Mouse (Mus musculus): ENCODE data around the gene Tbxa2r.
A peak's percentile ranks its signal among the peaks of the same experiment; 100 is the strongest.

Tbxa2r gene

DNA sequence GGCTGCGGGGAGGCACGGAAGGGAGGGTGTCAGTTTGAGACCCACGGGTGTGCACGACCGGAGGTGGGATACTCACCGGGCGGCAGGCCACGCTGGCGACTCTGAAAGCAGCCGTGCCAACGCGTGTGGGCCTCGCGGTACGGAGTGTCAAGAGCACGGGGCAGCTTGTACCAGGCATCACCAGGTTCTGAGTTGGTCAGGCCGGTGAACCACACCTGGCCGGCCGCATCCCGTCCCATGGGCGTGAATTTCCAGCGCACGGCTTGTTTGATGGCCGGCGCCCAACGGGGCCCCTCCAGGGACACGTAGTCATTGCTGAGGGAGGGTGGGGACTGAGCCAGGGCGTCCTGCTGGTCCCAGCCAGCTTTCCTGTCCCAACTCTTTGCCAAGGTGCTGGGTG is 36.1 kb downstream of the Tbxa2r start:
- no peak for DNase-seq (ENCODE audit: extremely low spot score, low spot score)

DNA sequence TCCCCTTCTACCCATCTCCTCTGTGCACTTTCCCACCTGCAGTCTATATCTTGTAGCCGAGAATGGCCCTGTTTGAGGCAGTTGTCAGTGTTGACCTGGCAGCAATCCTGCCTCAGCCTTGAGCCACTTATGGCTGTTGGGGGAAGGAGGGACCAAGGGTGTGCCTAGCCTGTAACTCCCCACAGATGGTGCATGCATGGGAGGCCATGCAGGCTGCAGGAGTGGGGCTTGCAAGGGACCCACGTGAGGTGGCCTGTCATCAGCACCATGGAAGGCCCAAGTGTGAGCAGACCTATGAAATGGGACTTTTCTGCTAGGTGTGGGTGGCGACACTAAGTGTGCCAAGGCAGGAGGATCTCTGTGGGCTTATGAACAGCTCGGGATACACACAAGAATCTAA is 36.5 kb downstream of the Tbxa2r start:
- DNase-seq (ENCODE audit: extremely low spot score, low spot score), result no peak

DNA sequence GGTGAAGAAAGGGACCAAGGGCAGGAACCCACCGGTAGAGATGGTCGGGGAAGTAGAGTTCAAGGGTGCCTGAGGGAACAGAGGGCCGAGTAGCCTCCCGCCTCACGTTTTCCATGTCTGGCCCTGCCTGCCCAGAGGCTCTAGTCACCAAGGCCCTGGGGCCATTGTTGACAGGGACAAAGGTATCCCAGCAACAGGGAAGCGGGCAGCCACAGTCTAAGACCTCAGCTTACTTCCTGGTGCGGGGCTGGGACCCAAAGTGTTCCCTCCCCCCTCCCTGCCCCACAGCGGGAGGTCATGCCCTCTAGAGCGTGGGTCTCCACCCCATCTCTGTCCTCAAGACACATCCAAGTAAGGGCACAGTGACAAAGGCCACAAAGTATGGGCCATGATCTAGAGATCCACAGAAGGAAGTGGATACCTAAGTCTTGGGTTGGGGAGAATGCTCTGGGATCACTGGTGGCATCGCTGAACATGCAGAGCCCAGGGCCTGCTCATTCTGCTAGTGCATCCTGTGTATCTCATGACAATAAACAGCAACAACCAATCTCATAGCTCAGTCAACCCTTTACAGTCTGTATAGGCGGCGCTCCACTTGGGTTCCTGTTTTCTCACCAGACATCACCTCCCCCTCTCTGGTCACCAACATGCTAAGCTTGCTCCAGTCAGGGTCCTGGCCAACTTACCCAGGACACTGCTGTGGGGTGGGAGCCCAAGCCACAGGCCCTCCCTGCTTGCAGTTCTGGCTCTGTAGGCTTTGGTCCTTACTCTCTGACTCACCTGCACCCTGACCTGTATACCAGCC is 37.3 kb downstream of the Tbxa2r start, which contains the start of gene 4930404N11Rik:
Gene 4930404N11Rik, minus strand, starts transcription at position 145 of the 805 bp plus-strand sequence.
- DNase-seq (ENCODE audit: extremely low spot score, low spot score), result peak; percentile 60

DNA sequence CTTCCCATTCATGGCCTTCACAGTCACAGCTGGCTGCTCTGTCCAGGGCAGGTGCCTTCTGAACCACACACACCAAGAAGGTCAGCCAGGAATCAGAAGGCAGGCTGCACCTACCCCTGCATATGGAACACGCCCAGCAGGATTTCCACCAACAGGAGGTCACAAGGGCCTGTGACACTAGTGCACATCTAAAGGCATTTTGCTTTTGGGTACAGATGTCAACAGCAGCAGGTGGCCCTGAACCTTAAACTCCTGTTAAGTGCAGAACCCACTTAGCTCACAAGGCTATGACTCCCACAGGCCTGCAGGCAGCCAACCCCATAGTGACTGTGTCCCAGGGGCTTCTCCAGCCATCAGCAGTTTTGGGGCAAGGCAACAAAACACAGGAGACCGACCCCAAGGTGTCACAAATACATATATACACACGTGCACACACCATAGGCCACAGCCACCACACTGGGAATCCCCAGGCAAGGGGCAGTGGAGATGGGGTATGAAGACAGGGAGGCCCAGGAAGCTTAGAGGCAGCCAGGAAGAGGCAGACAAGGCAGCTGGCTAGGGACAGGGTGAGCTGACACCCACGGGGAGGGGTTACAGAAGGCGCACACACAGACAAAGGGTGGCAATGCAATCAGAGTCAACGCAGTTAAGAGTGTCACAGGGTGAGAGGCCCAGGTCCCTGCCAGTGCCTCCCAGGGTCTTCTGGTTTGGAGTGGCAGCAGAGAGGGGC is 38.1 kb downstream of the Tbxa2r start:
- DNase-seq (ENCODE audit: extremely low spot score, low spot score), result no peak

DNA sequence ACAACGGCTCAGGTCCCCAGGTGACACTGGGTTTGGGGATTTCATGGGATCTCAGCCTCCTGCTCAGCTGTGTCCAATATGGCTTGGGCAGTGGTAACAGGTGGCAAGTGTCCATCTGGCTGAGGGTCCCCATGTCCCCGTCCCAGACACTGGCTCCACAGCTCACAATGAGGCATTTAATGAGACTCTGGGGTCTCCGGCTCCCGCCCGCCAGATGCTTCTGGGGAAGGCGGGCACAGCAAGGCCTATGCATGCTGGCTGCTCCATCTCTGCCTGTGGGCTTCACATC is 38.6 kb downstream of the Tbxa2r start:
- DNase-seq (ENCODE audit: extremely low spot score, low spot score), result no peak

DNA sequence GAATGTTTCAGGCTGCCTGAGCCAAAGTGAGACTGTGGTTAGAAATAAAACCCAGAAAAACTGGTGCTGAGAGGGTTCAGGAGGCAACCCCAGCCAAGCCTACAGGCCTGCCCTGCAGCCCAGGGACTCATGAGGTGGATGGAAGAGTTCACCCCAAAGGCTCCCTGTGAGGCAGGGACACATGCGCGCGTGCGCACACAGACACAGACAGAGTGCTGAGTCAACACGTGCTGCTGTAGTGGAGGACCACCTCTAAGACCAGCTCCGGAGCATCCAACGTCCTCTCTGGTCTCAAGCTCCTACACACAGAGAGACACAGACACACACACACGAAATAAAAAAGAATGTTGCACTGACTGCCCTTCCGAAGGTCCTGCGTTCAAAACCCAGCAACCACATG is 46.8 kb downstream of the Tbxa2r start:
- no peak for DNase-seq (ENCODE audit: extremely low spot score, low spot score)

DNA sequence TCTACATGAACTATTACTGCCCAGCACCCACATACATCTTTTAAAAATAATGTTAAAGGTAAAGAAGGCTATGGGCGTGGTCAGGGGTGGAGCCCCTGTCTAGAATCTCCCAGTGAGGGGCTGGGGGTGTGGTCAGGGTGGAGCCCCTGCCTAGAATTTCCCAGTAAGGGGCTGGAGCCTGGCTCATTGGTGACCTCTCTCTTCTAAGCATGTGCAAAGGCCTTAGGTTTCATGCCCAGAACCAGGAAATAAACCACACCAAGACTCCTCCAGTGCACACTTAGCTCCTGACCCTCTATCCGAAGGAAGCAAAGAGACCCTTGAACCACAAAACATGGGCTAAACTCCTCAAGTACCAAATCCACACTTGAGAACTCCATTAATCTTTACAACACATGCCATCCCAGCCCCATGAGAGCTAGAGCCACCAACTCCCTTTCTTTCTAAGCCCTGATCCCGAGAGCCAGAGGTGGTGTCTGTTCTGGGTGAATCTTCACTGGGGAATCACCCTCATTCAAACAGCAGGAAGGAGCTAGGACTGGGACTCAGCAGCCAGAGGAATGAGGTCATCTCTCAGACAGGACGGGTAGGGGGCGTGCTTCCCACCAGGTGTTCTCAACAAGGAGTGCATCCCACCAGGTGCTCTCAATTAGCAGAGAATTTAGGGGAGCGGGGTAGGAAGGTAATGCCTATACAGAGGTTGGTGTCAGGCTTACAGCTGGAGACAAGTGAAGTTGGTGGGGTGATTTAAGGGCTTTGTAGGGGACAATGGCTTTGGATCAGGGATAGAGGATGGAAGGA is 48.2 kb downstream of the Tbxa2r start:
- no peak for DNase-seq (ENCODE audit: extremely low spot score, low spot score)

DNA sequence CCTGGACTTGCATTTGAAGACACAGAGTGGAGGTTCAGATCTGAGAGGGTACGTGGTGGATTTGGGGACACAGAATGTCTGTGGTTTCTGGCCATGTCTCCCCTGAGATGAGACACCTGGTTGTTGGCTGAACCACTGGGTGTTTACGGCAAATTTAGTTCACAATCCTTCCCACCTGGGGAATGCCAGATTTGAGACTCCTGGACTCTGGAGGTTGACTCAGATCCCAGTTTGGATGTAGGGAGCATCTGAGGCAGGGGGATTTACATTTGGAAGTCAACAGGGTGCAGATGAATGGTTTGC is 48.8 kb downstream of the Tbxa2r start:
- DNase-seq (ENCODE audit: extremely low spot score, low spot score), result no peak

DNA sequence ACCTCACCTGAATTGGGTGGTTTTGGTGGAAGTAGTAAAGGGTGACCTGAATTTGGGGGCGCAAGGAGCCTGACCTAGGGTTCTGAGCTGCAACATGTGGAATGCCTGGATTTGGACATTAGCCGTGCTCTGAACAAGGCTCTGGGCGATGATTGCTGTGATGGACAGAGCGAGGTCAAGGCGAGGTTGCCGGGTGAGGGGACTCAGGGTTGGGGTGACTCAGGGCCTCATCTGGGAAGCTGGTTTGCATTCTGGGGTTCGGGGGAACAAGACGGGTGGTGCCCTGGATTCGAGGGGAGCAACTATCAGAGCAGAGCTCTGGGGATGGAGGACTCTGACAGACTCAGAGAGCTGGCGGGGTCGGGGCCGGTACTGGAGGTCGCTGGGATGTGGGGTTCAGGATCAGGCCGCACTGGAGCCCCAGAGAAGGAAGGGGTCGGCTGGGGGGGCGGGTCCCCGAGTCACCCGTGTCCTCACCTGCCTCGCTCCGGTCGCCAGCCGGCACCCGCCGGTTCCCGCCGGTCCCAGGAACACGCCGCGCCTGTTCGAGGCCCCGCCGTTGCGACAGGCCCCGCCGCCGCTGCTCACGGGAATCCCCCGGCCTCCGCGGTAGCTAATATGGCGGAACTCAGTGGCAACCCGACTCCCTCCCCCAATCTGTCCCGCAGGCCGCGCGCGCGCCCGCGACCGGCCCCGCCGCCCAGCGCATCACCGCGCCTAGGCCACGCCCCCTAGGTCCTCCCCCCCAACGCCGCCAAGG is 49.4 kb downstream of the Tbxa2r start, which contains the start of gene Fzr1:
Gene Fzr1, minus strand, starts transcription at position 724 of the 760 bp plus-strand sequence.
- DNase-seq (ENCODE audit: extremely low spot score, low spot score), result no peak

DNA sequence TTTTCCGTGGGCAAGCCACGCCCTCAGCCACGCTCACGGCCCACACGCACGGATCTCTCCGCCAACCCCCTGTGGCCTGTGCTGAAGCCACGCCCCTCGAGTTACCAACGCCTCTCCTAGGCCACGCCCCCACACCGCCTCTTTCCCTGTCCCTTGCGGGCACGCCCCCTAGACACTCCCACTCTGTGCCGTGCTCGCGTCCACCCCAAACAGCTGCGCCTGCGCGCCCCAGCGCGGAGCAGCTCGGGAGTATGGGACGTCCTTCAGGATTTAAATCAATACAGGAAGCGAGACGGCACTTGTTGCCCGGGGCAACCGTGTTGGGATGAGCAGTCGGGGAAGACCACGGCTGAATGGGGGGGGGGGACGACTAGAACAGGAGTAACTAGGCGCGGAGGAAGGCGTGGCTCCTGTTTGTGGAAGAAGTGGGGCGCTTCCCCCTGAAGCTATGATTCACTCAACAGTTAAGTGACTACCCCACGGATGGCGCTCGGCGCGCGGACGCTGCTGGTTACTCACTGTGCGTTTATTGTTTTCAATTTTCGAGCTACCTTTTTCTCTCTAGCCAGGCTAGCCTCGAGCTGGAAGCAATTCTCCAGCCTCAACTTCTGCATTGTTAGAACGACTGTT is 50.1 kb downstream of the Tbxa2r start:
- peak; percentile 100 for DNase-seq (ENCODE audit: extremely low spot score, low spot score)

DNA sequence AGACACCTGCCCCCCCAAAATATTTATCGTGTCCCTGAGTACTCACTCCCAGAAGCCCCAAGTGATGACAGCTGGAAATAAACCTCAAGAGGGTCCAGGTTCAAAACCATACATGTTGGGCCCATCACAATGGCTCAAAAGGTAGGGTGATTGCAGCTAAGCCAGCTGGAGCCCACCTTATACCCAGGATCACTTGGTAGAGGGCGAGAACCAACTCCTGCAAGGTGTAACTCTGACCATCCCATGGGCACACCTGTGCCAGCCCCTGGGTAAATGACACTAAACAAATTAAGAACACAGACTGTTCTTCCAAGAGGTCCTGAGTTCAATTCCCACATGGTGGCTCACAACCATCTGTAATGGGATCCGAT is 50.6 kb downstream of the Tbxa2r start:
- no peak for DNase-seq (ENCODE audit: extremely low spot score, low spot score)

DNA sequence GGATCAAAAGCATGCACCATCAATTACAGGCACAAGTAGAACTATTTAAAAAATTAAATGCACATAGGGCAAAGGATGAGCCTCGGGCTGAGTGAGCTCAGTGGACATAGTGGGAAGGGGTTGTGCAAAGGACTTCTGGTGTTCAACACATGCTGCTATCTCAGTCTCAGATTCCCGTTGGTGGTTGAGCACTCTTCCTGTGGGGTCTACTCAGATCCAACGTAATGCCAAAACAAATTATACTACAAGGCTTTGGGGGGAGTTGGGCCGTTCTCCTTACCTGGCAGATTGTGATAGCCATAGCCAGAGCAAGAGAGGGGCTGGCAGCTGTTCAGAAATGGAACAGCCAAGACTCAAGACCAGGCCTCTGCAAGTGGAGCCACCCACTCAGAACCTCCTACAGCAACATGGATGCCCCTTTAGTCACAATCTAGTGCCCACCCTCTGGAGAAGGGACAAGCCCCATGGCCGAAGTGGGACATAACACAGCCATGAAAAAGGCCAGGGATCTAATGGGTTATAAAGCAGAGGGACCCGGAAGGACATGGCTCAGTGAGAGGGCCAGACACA is 51.4 kb downstream of the Tbxa2r start:
- no peak for DNase-seq (ENCODE audit: extremely low spot score, low spot score)

DNA sequence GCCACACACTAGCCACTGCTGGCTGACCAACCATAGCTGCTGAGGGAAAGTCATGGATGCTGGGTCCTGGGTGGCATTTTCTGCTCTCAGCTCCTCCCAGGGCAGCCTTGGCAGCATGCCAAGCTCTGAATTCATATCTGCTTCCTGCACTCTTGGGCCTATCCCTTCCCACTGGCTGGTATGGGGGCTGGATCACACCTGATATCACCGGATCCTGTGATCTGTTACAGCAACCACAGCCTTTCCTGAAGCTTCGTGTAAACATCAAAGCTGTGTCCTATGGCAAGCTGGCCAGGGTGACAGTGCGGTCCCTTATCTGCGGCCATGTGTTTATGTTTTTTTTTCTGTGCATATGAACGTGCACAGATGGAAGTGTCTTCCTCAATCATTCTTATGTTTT is 53.5 kb downstream of the Tbxa2r start:
- DNase-seq (ENCODE audit: extremely low spot score, low spot score), result no peak

DNA sequence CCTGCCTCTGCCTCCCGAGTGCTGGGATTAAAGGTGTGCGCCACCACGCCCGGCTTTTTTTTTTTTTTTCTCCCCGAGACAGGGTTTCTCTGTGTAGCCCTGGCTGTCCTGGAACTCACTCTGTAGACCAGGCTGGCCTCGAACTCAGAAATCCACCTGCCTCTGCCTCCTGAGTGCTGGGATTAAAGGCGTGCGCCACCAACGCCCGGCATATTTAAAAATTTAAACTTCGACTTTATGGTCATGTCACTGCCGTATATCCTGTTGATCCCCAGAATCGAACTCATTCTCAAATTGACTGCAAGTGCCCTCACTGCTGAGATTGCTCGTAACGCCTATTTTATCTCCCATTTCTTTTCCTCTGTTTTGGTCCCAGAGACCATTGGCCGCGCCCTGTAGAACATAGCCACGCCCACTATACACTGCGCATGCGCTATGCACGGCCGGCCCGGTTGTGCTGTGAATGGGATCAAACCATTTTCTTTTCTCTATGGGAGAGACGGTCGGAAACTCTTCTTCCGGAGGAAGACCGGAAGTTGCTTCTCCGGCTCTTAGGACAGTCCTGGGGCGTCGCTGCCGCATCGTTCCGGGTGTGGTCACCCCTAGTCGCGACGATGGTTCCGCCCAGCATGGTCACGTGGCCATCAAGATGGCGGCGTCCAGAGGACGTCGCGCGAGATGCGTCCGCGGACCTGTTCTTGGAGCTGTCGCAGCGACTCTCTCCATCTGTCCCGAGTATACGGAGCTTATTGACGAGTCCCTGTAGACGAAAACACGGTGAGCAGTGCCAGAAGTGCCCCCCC is 55.5 kb downstream of the Tbxa2r start, which contains the start of the genes Dohh and Gm48551:
Gene Dohh, plus strand, starts transcription at position 627 of the 803 bp plus-strand sequence.
Gene Gm48551, plus strand, starts transcription at position 665 of the 803 bp plus-strand sequence.
- peak; percentile 99 for DNase-seq (ENCODE audit: extremely low spot score, low spot score)

DNA sequence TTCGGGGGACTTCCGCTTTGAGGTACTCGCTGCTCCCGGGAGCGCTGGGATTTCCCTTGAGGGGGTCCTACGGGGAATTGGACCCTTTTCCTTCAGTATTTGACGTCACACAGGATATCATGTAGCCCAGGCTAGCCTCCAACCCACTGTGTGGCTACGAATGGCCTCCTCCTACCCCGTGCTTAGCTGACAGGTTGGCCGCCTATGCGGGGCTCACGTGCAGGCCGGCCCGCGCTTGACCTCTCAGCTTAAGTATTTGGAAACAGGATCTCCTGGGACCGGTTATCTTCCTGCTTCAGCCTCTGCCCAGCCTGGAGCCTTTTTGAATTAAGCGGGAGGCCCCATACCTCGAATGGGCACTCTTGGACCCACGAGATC is 56.1 kb downstream of the Tbxa2r start:
- no peak for DNase-seq (ENCODE audit: extremely low spot score, low spot score)

Data from neural tube, embryonic 10.5 days (tissue).